Mouse (Mus musculus): ENCODE data around the gene Ncaph2. TPM values are rescaled to one million over a fixed set of nuclear protein-coding genes. Genes with fewer than 3 reads are reported as not detected.

The Ncaph2 gene
- polyA plus RNA-seq, 1 experiment from 2014 or later: 188 TPM

Small RNA genes lying within 50 kb of the gene (microRNA-seq; reads per million reads assigned to microRNA genes)
- 1.3 reads per million for gene Mir6959

Other genes starting within 250 kb of the Ncaph2 start
- 17.0 and 18.0 TPM in 2 replicates for gene Tubgcp6, start 232.6 kb upstream of the Ncaph2 start, polyA plus RNA-seq (2015; fragmentation: Nextera tagmentation; extraction: Ambion mirVana)
- 19.5 and 19.6 TPM in 2 replicates for gene Hdac10, start 227.0 kb upstream of the Ncaph2 start, polyA plus RNA-seq (2015; fragmentation: Nextera tagmentation; extraction: Ambion mirVana)
- gene Mapk12, start 215.0 kb upstream of the Ncaph2 start, polyA plus RNA-seq (2015; fragmentation: Nextera tagmentation; extraction: Ambion mirVana): 4.6 and 4.7 TPM in 2 replicates
- 13.3 and 13.5 TPM in 2 replicates for gene Mapk11, start 206.1 kb upstream of the Ncaph2 start, polyA plus RNA-seq (2015; fragmentation: Nextera tagmentation; extraction: Ambion mirVana)
- 130 and 157 TPM in 2 replicates for gene Plxnb2, start 174.9 kb upstream of the Ncaph2 start, polyA plus RNA-seq (2015; fragmentation: Nextera tagmentation; extraction: Ambion mirVana)
- gene Dennd6b, start 159.2 kb upstream of the Ncaph2 start, polyA plus RNA-seq (2015; fragmentation: Nextera tagmentation; extraction: Ambion mirVana): 21.3 TPM in 2 replicates
- gene Ppp6r2, start 144.2 kb upstream of the Ncaph2 start, polyA plus RNA-seq (2015; fragmentation: Nextera tagmentation; extraction: Ambion mirVana): 40.0 and 41.7 TPM in 2 replicates
- gene Sbf1, start 40.4 kb upstream of the Ncaph2 start, polyA plus RNA-seq (2015; fragmentation: Nextera tagmentation; extraction: Ambion mirVana): 57.4 and 57.8 TPM in 2 replicates
- gene Adm2, start 33.0 kb upstream of the Ncaph2 start, polyA plus RNA-seq (2015; fragmentation: Nextera tagmentation; extraction: Ambion mirVana): not detected in 2 replicates
- not detected in 2 replicates for gene Miox, start 21.3 kb upstream of the Ncaph2 start, polyA plus RNA-seq (2015; fragmentation: Nextera tagmentation; extraction: Ambion mirVana)
- gene Lmf2, start 60 bp upstream of the Ncaph2 start, polyA plus RNA-seq (2015; fragmentation: Nextera tagmentation; extraction: Ambion mirVana): 53.3 and 62.2 TPM in 2 replicates
- 4.6 and 4.7 TPM in 2 replicates for gene Sco2, start 18.1 kb downstream of the Ncaph2 start, polyA plus RNA-seq (2015; fragmentation: Nextera tagmentation; extraction: Ambion mirVana)
- gene Tymp, start 21.3 kb downstream of the Ncaph2 start, polyA plus RNA-seq (2015; fragmentation: Nextera tagmentation; extraction: Ambion mirVana): 1.4 and 1.6 TPM in 2 replicates
- gene Odf3b, start 23.6 kb downstream of the Ncaph2 start, polyA plus RNA-seq (2015; fragmentation: Nextera tagmentation; extraction: Ambion mirVana): 0.54 and 0.93 TPM in 2 replicates
- not detected in 2 replicates for gene Klhdc7b, start 29.2 kb downstream of the Ncaph2 start, polyA plus RNA-seq (2015; fragmentation: Nextera tagmentation; extraction: Ambion mirVana)
- not detected in 2 replicates for gene Syce3, start 54.8 kb downstream of the Ncaph2 start, polyA plus RNA-seq (2015; fragmentation: Nextera tagmentation; extraction: Ambion mirVana)
- gene Cpt1b, start 70.1 kb downstream of the Ncaph2 start, polyA plus RNA-seq (2015; fragmentation: Nextera tagmentation; extraction: Ambion mirVana): 0.55 and 0.66 TPM in 2 replicates
- gene C730034F03Rik, start 73.9 kb downstream of the Ncaph2 start, polyA plus RNA-seq (2015; fragmentation: Nextera tagmentation; extraction: Ambion mirVana): 5.5 and 6.0 TPM in 2 replicates
- gene Gm44502, start 74.0 kb downstream of the Ncaph2 start, polyA plus RNA-seq (2015; fragmentation: Nextera tagmentation; extraction: Ambion mirVana): not detected in 2 replicates
- gene Chkb, start 74.2 kb downstream of the Ncaph2 start, polyA plus RNA-seq (2015; fragmentation: Nextera tagmentation; extraction: Ambion mirVana): 59.3 and 71.1 TPM in 2 replicates
- gene Mapk8ip2, start 98.2 kb downstream of the Ncaph2 start, polyA plus RNA-seq (2015; fragmentation: Nextera tagmentation; extraction: Ambion mirVana): 2.8 and 5.4 TPM in 2 replicates
- gene Arsa, start 121.7 kb downstream of the Ncaph2 start, polyA plus RNA-seq (2015; fragmentation: Nextera tagmentation; extraction: Ambion mirVana): 20.8 and 22.9 TPM in 2 replicates
- 2.2 and 2.9 TPM in 2 replicates for gene Shank3, start 143.9 kb downstream of the Ncaph2 start, polyA plus RNA-seq (2015; fragmentation: Nextera tagmentation; extraction: Ambion mirVana)
- 0.35 and 0.48 TPM in 2 replicates for gene Acr, start 212.6 kb downstream of the Ncaph2 start, polyA plus RNA-seq (2015; fragmentation: Nextera tagmentation; extraction: Ambion mirVana)
- gene Rabl2, start 236.2 kb downstream of the Ncaph2 start, polyA plus RNA-seq (2015; fragmentation: Nextera tagmentation; extraction: Ambion mirVana): 51.5 and 54.8 TPM in 2 replicates

All from embryonic facial prominence, embryonic 13.5 days (tissue).